Mouse (Mus musculus): ENCODE data around the gene Olfr922. TPM values are rescaled to one million over a fixed set of nuclear protein-coding genes. Genes with fewer than 3 reads are reported as not detected.

Olfr922 gene
- polyA plus RNA-seq (2011; ENCODE audit: insufficient read depth, insufficient read length, low replicate concordance, missing spikeins), result not detected in 2 replicates

DNA sequence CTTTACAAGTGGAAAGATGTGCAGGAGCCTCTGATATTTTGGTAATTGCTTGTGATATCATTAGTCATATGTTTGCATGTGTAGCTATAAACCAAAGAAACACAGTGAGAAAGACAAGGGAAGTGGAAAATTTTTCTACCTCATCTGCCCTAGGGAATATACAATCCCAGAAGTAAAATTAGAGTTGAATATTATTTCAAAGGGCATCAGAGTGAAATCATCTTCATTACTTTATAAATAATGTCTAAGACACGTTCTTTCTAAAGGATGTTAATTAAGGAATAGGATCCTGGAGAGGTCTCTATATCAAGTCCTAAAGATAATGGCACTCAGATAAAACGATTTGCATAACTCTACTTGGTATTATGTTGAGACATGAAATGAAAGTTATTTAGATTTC, at the start of gene Olfr922:
Gene Olfr922, plus strand, starts transcription at position 301 of the 400 bp plus-strand sequence.
- 56% methylated on average over 2 of the region's 2 CpGs for WGBS
- TF ChIP-seq CTCF (IDR thresholded peaks at IDR 0.05; ENCODE audit: control insufficient read depth, insufficient read depth, low read length) (no peak), POLR2A (IDR thresholded peaks at IDR 0.05; ENCODE audit: borderline replicate concordance, control insufficient read depth, low read depth, low read length) (no peak)
- Histone ChIP-seq H3K27ac (ENCODE audit: control insufficient read depth, insufficient read depth, low read depth, low read length, poor library complexity) (no peak within 1 kb of the TSS), H3K4me1 (ENCODE audit: control insufficient read depth, insufficient read depth, low read length) (no peaks in the 10 kb centered on the region), H3K4me3 (replicated peaks; ENCODE audit: control insufficient read depth, low read depth, low read length) (no peak within 1 kb of the TSS)

DNA sequence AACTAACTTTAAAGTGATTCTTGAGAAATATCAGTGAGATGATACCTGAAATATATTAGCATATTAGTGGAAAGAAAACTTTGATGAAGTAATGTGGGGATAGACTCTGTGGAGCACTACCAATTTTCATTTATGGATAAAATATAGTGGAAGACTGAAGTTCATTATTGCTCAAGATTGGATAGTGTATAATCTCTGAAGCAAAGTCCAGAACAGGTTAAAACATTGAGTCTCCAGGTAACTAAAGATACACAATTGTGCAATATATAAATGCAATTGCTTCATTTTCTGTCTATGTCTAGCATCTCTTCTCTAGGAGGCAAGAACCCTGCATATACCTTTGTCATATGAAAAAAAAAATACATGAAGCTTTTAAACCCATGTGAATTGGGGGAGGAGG, 41.6 kb upstream of the Olfr922 start, which contains the start of gene Olfr921:
Gene Olfr921, plus strand, starts transcription at position 301 of the 400 bp plus-strand sequence.
- no peaks in the 10 kb centered on the region for H3K4me1 ChIP-seq (ENCODE audit: control insufficient read depth, insufficient read depth, low read length)
- H3K4me3 ChIP-seq (replicated peaks; ENCODE audit: control insufficient read depth, low read depth, low read length), result no peak within 1 kb of the TSS
- H3K27ac ChIP-seq (ENCODE audit: control insufficient read depth, insufficient read depth, low read depth, low read length, poor library complexity), result no peak within 1 kb of the TSS
- TF ChIP-seq POLR2A (IDR thresholded peaks at IDR 0.05; ENCODE audit: borderline replicate concordance, control insufficient read depth, low read depth, low read length), result no peak
- TF ChIP-seq CTCF (IDR thresholded peaks at IDR 0.05; ENCODE audit: control insufficient read depth, insufficient read depth, low read length), result no peak

DNA sequence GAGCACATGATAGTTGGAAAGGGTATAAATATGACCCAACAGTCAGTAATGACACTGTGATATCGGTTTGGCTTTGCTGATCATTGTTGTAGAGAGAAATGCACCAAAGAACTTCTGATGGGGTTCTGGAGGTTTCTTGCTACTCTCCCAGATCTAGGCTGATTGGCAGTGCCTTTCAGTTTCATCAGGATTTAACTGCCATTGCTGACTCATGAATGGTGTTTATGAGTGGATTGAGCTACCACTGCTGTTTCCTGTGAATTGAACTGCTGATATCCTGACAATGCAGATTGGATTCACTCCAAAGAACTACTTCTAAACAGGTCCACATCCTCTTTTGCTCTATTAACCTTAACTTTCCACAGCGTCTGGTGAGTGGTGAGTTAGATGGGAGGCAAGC, 21.7 kb upstream of the Olfr922 start:
- Histone ChIP-seq H3K27ac (ENCODE audit: control insufficient read depth, insufficient read depth, low read depth, low read length, poor library complexity) (no peak overlapping the region), H3K4me3 (replicated peaks; ENCODE audit: control insufficient read depth, low read depth, low read length) (no peak overlapping the region), H3K4me1 (ENCODE audit: control insufficient read depth, insufficient read depth, low read length) (no peaks in the 10 kb centered on the region)
- 48% methylated on average over 2 of the region's 2 CpGs for WGBS
- TF ChIP-seq CTCF (IDR thresholded peaks at IDR 0.05; ENCODE audit: control insufficient read depth, insufficient read depth, low read length) (no peak), POLR2A (IDR thresholded peaks at IDR 0.05; ENCODE audit: borderline replicate concordance, control insufficient read depth, low read depth, low read length) (no peak)

- Histone ChIP-seq H3K4me1 (ENCODE audit: control insufficient read depth, insufficient read depth, low read length) (no peaks in the 10 kb centered on the region), H3K4me3 (replicated peaks; ENCODE audit: control insufficient read depth, low read depth, low read length) (no peak overlapping the region), H3K27ac (ENCODE audit: control insufficient read depth, insufficient read depth, low read depth, low read length, poor library complexity) (no peak overlapping the region)
- TF ChIP-seq CTCF (IDR thresholded peaks at IDR 0.05; ENCODE audit: control insufficient read depth, insufficient read depth, low read length), result no peak
- no peak for TF ChIP-seq POLR2A (IDR thresholded peaks at IDR 0.05; ENCODE audit: borderline replicate concordance, control insufficient read depth, low read depth, low read length)
Measured at GRCm38 (mm10) chr9:38805696-38806095, 8.7 kb upstream of the Olfr922 start.

GRCm38 (mm10) chr9:38815458-38815986, 1.1 kb downstream of the Olfr922 start:
- no peak overlapping the region for H3K4me3 ChIP-seq (replicated peaks; ENCODE audit: control insufficient read depth, low read depth, low read length)
- no peaks in the 10 kb centered on the region for H3K4me1 ChIP-seq (ENCODE audit: control insufficient read depth, insufficient read depth, low read length)
- no peak for TF ChIP-seq CTCF (IDR thresholded peaks at IDR 0.05; ENCODE audit: control insufficient read depth, insufficient read depth, low read length)
- no peak overlapping the region for H3K27ac ChIP-seq (ENCODE audit: control insufficient read depth, insufficient read depth, low read depth, low read length, poor library complexity)
- WGBS, result 59% methylated on average over 1 of the region's 1 CpGs

DNA sequence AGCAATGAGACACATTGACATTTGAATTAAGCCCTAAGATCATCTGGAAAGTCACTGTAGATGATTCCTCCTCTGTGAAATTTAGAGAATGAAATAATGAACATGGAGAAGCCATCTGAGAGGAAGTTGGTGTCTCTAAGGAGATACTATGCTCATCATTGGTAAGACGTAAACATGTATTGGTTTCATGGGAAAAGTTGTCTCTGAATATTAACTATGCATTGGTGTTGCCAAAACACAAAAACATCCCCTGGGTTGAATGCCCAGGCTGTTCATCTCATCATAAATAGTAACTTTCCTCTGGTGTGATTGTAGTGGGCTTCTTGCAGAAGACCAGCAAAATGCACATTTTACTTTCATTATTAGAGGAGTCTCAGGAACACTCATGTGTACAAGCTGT, 11.8 kb downstream of the Olfr922 start, which contains the start of gene Olfr923:
Gene Olfr923, plus strand, starts transcription at position 301 of the 400 bp plus-strand sequence.
- no peak within 1 kb of the TSS for H3K4me3 ChIP-seq (replicated peaks; ENCODE audit: control insufficient read depth, low read depth, low read length)
- no peaks in the 10 kb centered on the region for H3K4me1 ChIP-seq (ENCODE audit: control insufficient read depth, insufficient read depth, low read length)
- no peak within 1 kb of the TSS for H3K27ac ChIP-seq (ENCODE audit: control insufficient read depth, insufficient read depth, low read depth, low read length, poor library complexity)
- WGBS, result 81% methylated on average over 1 of the region's 1 CpGs
- TF ChIP-seq POLR2A (IDR thresholded peaks at IDR 0.05; ENCODE audit: borderline replicate concordance, control insufficient read depth, low read depth, low read length) (no peak), CTCF (IDR thresholded peaks at IDR 0.05; ENCODE audit: control insufficient read depth, insufficient read depth, low read length) (no peak)

GRCm38 (mm10) chr9:38833027-38833426, 18.6 kb downstream of the Olfr922 start:
- Histone ChIP-seq H3K27ac (ENCODE audit: control insufficient read depth, insufficient read depth, low read depth, low read length, poor library complexity) (no peak overlapping the region), H3K4me1 (ENCODE audit: control insufficient read depth, insufficient read depth, low read length) (no peaks in the 10 kb centered on the region), H3K4me3 (replicated peaks; ENCODE audit: control insufficient read depth, low read depth, low read length) (no peak overlapping the region)
- no peak for TF ChIP-seq POLR2A (IDR thresholded peaks at IDR 0.05; ENCODE audit: borderline replicate concordance, control insufficient read depth, low read depth, low read length)
- TF ChIP-seq CTCF (IDR thresholded peaks at IDR 0.05; ENCODE audit: control insufficient read depth, insufficient read depth, low read length), result no peak
- WGBS, result 73% methylated on average over 2 of the region's 2 CpGs

GRCm38 (mm10) chr9:38844149-38844548, 29.7 kb downstream of the Olfr922 start, which contains the start of gene Olfr924:
Gene Olfr924, plus strand, starts transcription at chr9:38844449.
- no peak within 1 kb of the TSS for H3K27ac ChIP-seq (ENCODE audit: control insufficient read depth, insufficient read depth, low read depth, low read length, poor library complexity)
- H3K4me3 ChIP-seq (replicated peaks; ENCODE audit: control insufficient read depth, low read depth, low read length), result no peak within 1 kb of the TSS
- WGBS, result 62% methylated on average over 1 of the region's 1 CpGs
- H3K4me1 ChIP-seq (ENCODE audit: control insufficient read depth, insufficient read depth, low read length), result no peaks in the 10 kb centered on the region
- no peak for TF ChIP-seq POLR2A (IDR thresholded peaks at IDR 0.05; ENCODE audit: borderline replicate concordance, control insufficient read depth, low read depth, low read length)
- no peak for TF ChIP-seq CTCF (IDR thresholded peaks at IDR 0.05; ENCODE audit: control insufficient read depth, insufficient read depth, low read length)

- H3K27ac ChIP-seq (ENCODE audit: control insufficient read depth, insufficient read depth, low read depth, low read length, poor library complexity), result no peak within 1 kb of the TSS
- no peak within 1 kb of the TSS for H3K4me3 ChIP-seq (replicated peaks; ENCODE audit: control insufficient read depth, low read depth, low read length)
- TF ChIP-seq POLR2A (IDR thresholded peaks at IDR 0.05; ENCODE audit: borderline replicate concordance, control insufficient read depth, low read depth, low read length) (no peak), CTCF (IDR thresholded peaks at IDR 0.05; ENCODE audit: control insufficient read depth, insufficient read depth, low read length) (no peak)
- no peaks in the 10 kb centered on the region for H3K4me1 ChIP-seq (ENCODE audit: control insufficient read depth, insufficient read depth, low read length)
Measured at GRCm38 (mm10) chr9:38854760-38855159, 40.3 kb downstream of the Olfr922 start, which contains the start of gene Olfr26. Gene Olfr26, plus strand, starts transcription at chr9:38855060.

Other genes starting within 250 kb of the Olfr922 start
- 0.23 TPM in 1 of 2 replicates, not detected in the other for gene Olfr912, start 234.4 kb upstream of the Olfr922 start, polyA plus RNA-seq (2011; ENCODE audit: insufficient read depth, insufficient read length, low replicate concordance, missing spikeins)
- not detected in 2 replicates for gene Olfr913, start 221.9 kb upstream of the Olfr922 start, polyA plus RNA-seq (2011; ENCODE audit: insufficient read depth, insufficient read length, low replicate concordance, missing spikeins)
- 1.0 TPM in 1 of 2 replicates, not detected in the other for gene Olfr914, start 209.5 kb upstream of the Olfr922 start, polyA plus RNA-seq (2011; ENCODE audit: insufficient read depth, insufficient read length, low replicate concordance, missing spikeins)
- gene Olfr916, start 154.7 kb upstream of the Olfr922 start, polyA plus RNA-seq (2011; ENCODE audit: insufficient read depth, insufficient read length, low replicate concordance, missing spikeins), result not detected in 2 replicates
- not detected in 2 replicates for gene Olfr917, start 148.8 kb upstream of the Olfr922 start, polyA plus RNA-seq (2011; ENCODE audit: insufficient read depth, insufficient read length, low replicate concordance, missing spikeins)
- not detected in 2 replicates for gene Olfr918, start 140.0 kb upstream of the Olfr922 start, polyA plus RNA-seq (2011; ENCODE audit: insufficient read depth, insufficient read length, low replicate concordance, missing spikeins)
- not detected in 2 replicates for gene Olfr919, start 110.9 kb upstream of the Olfr922 start, polyA plus RNA-seq (2011; ENCODE audit: insufficient read depth, insufficient read length, low replicate concordance, missing spikeins)
- gene Vwa5a, start 96.3 kb upstream of the Olfr922 start, polyA plus RNA-seq (2011; ENCODE audit: insufficient read depth, insufficient read length, low replicate concordance, missing spikeins), result 6.4 and 8.9 TPM in 2 replicates
- gene Olfr920, start 62.3 kb upstream of the Olfr922 start, polyA plus RNA-seq (2011; ENCODE audit: insufficient read depth, insufficient read length, low replicate concordance, missing spikeins), result not detected in 2 replicates
- gene Olfr921, start 41.5 kb upstream of the Olfr922 start, polyA plus RNA-seq (2011; ENCODE audit: insufficient read depth, insufficient read length, low replicate concordance, missing spikeins), result not detected in 2 replicates
- gene Olfr923, start 11.9 kb downstream of the Olfr922 start, polyA plus RNA-seq (2011; ENCODE audit: insufficient read depth, insufficient read length, low replicate concordance, missing spikeins), result not detected in 2 replicates
- gene Olfr924, start 29.8 kb downstream of the Olfr922 start, polyA plus RNA-seq (2011; ENCODE audit: insufficient read depth, insufficient read length, low replicate concordance, missing spikeins), result not detected in 2 replicates
- not detected in 2 replicates for gene Olfr26, start 40.4 kb downstream of the Olfr922 start, polyA plus RNA-seq (2011; ENCODE audit: insufficient read depth, insufficient read length, low replicate concordance, missing spikeins)
- not detected in 2 replicates for gene Olfr926, start 62.5 kb downstream of the Olfr922 start, polyA plus RNA-seq (2011; ENCODE audit: insufficient read depth, insufficient read length, low replicate concordance, missing spikeins)
- gene Olfr930, start 115.2 kb downstream of the Olfr922 start, polyA plus RNA-seq (2011; ENCODE audit: insufficient read depth, insufficient read length, low replicate concordance, missing spikeins), result not detected in 2 replicates
- not detected in 2 replicates for gene Olfr933, start 157.7 kb downstream of the Olfr922 start, polyA plus RNA-seq (2011; ENCODE audit: insufficient read depth, insufficient read length, low replicate concordance, missing spikeins)
- gene Olfr934, start 173.7 kb downstream of the Olfr922 start, polyA plus RNA-seq (2011; ENCODE audit: insufficient read depth, insufficient read length, low replicate concordance, missing spikeins), result not detected in 2 replicates
- gene Olfr935, start 185.1 kb downstream of the Olfr922 start, polyA plus RNA-seq (2011; ENCODE audit: insufficient read depth, insufficient read length, low replicate concordance, missing spikeins), result not detected in 2 replicates
- not detected in 2 replicates for gene Olfr146, start 208.8 kb downstream of the Olfr922 start, polyA plus RNA-seq (2011; ENCODE audit: insufficient read depth, insufficient read length, low replicate concordance, missing spikeins)

All from bone marrow, adult 2 months (tissue).